Mouse (Mus musculus) liver, embryonic 16.5 days (tissue): ENCODE results near the gene Slc10a6. TPM values are rescaled to one million over a fixed set of nuclear protein-coding genes. Genes with fewer than 3 reads are reported as not detected.

Experiments
- ATAC-seq: fragments of 200-750 bp; cut with Nextera tagmentation; 2 replicates; pipeline ENCODE4 v1.8.0; 2017; ENCODE audit warnings: low read depth, mild to moderate bottlenecking, moderate number of reproducible peaks, moderate library complexity
- H3K27ac ChIP-seq: fragments of 300-500 bp; sonication (generic); 2 replicates; pipeline ENCODE4 v1.5.1; 2014; ENCODE audit warnings: mild to moderate bottlenecking, low read length
- H3K27me3 ChIP-seq: fragments of 300-500 bp; sonication (generic); 2 replicates; pipeline ENCODE4 v1.6.1; 2014; ENCODE audit warnings: low read depth, low read length, mixed read lengths; ENCODE audit not compliant: control insufficient read depth, insufficient read depth
- H3K36me3 ChIP-seq: fragments of 300-500 bp; sonication (generic); 2 replicates; pipeline ENCODE4 v1.6.1; 2014; ENCODE audit warnings: mild to moderate bottlenecking; ENCODE audit not compliant: control insufficient read depth, insufficient read depth
- H3K4me1 ChIP-seq: fragments of 300-500 bp; sonication (generic); 2 replicates; pipeline ENCODE4 v1.6.1; 2014; ENCODE audit warnings: low read depth, low read length, mixed read lengths; ENCODE audit not compliant: control insufficient read depth
- H3K4me2 ChIP-seq: fragments of 300-500 bp; sonication (generic); 2 replicates; pipeline ENCODE4 v1.6.1; 2014; ENCODE audit warnings: low read depth, low read length, mixed read lengths
- H3K4me3 ChIP-seq: fragments of 300-500 bp; sonication (generic); 2 replicates; pipeline ENCODE4 v1.5.1; 2014; ENCODE audit warnings: low read depth, mild to moderate bottlenecking, low read length
- H3K9ac ChIP-seq: fragments of 300-500 bp; sonication (generic); 2 replicates; pipeline ENCODE4 v1.6.1; 2014; ENCODE audit warnings: low read depth, low read length
- H3K9me3 ChIP-seq: fragments of 300-500 bp; sonication (generic); replicated peaks from 2 replicates; pipeline ENCODE4 v1.6.1; 2016; ENCODE audit warnings: low read length; ENCODE audit not compliant: control insufficient read depth
- WGBS: fragments of 180-500 bp; shearing (Covaris S2); extraction: QIAGEN DNeasy Blood & Tissue Kit; methylation state at CpG from one replicate; pipeline ENCODE4 v1.1.7; 2014; ENCODE audit not compliant: insufficient replicate concordance; 5-methylcytosine and 5-hydroxymethylcytosine counted together
- polyA plus RNA-seq: library from polyadenylated mRNA; unstranded; fragments of >200 nt; fragmentation: Nextera tagmentation; extraction: Ambion mirVana; gene quantifications from 2 replicates; pipeline ENCODE4 v1.2.1, GENCODE M21; 2015

Gene Slc10a6
- polyA plus RNA-seq, 1 experiment from 2014 or later = not detected

- Histone ChIP-seq H3K9ac (no peak overlapping the region), H3K9me3 (no peaks in the 10 kb centered on the region), H3K4me3 (no peak overlapping the region), H3K4me2 (no peak overlapping the region), H3K27ac (no peak overlapping the region), H3K27me3 (no peaks in the 10 kb centered on the region), H3K36me3 (no peaks in the 10 kb centered on the region), H3K4me1 (no peaks in the 10 kb centered on the region)
- no peak for ATAC-seq
- WGBS = 66% methylated on average over 7 of the region's 7 CpGs
These were observed 23.5 kb downstream of the Slc10a6 start for GRCm38 (mm10) chr5:103605707-103606106.

GRCm38 (mm10) chr5:103603115-103603893 is 25.9 kb downstream of the Slc10a6 start:
- H3K9ac ChIP-seq = no peak overlapping the region
- no peaks in the 10 kb centered on the region for H3K4me1 ChIP-seq
- no peaks in the 10 kb centered on the region for H3K27me3 ChIP-seq
- H3K9me3 ChIP-seq = no peaks in the 10 kb centered on the region
- no peak overlapping the region for H3K4me3 ChIP-seq
- no peak overlapping the region for H3K27ac ChIP-seq
- WGBS = 58% methylated on average over 11 of the region's 11 CpGs
- H3K4me2 ChIP-seq = no peak overlapping the region
- H3K36me3 ChIP-seq = no peaks in the 10 kb centered on the region
- ATAC-seq = no peak

DNA sequence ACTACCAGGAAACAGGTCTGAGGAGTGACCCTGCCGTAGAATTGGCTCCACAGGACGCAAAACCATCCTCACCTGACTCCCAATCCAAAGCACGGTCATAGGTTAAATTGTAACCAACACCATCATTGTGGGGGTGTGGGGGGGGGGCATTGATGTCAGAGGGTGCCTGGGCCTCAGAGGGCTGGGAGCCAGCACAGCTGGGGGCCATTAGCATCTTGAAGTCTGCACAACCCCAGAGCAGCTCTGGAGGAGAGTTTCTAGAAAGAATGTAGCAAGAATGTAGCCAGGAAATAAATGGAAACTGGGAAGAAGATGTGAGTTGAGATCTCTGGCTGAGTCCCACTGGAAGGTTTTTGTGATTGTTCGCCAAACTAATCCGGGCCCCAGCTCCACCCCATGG is 30.3 kb downstream of the Slc10a6 start:
- Histone ChIP-seq H3K27ac (no peak overlapping the region), H3K9me3 (no peaks in the 10 kb centered on the region), H3K27me3 (no peaks in the 10 kb centered on the region), H3K9ac (no peak overlapping the region), H3K4me3 (no peak overlapping the region), H3K4me2 (no peak overlapping the region), H3K36me3 (no peaks in the 10 kb centered on the region), H3K4me1 (no peaks in the 10 kb centered on the region)
- 64% methylated on average over 5 of the region's 5 CpGs for WGBS
- ATAC-seq = no peak

DNA sequence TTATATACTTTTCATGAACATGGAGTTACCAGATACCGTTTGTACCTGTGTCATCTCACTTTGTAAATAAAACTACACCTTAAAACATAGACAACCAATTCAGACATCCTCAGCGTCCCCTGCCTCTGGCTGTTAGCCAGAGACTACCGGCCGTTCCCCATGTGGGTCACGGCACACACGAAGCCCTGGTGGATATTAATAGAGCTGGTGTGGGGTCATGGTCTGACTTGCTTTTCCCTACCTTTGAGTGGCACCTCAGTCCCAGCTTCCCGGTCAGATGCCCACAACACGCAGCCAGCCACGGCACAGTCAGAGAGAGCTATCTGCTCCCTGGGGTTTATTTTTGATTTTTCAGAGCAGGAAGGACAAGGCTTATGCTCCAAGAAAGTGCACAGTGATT is 30.9 kb downstream of the Slc10a6 start:
- H3K9ac ChIP-seq = no peak overlapping the region
- 71% methylated on average over 9 of the region's 9 CpGs for WGBS
- H3K9me3 ChIP-seq = no peaks in the 10 kb centered on the region
- no peak for ATAC-seq
- H3K36me3 ChIP-seq = no peaks in the 10 kb centered on the region
- no peaks in the 10 kb centered on the region for H3K27me3 ChIP-seq
- no peak overlapping the region for H3K27ac ChIP-seq
- no peaks in the 10 kb centered on the region for H3K4me1 ChIP-seq
- no peak overlapping the region for H3K4me2 ChIP-seq
- H3K4me3 ChIP-seq = no peak overlapping the region

DNA sequence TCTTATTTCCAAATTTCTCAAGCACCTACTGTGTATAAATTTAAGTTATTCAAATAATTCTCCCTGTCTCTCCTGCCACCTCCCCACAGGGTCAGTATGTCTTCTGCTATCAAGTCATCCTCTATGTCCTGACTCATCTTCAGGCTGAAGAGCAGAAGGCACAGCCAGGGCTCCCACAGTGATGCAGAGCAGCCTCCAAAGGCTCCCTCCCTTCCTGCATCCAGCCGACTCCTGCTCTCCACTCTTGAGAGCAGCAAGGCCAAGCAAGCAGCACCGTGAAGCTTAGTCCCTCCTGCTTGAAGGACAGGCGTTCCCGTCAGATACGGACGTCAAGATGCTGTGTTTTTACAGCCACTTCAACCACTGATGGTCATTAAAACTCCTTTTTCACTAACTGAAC is 31.6 kb downstream of the Slc10a6 start:
- Histone ChIP-seq H3K9ac (no peak overlapping the region), H3K36me3 (no peaks in the 10 kb centered on the region), H3K4me2 (no peak overlapping the region), H3K4me3 (no peak overlapping the region), H3K27me3 (no peaks in the 10 kb centered on the region), H3K4me1 (no peaks in the 10 kb centered on the region), H3K9me3 (no peaks in the 10 kb centered on the region), H3K27ac (no peak overlapping the region)
- ATAC-seq = no peak
- WGBS = 65% methylated on average over 6 of the region's 6 CpGs

GRCm38 (mm10) chr5:103596467-103597146 is 32.6 kb downstream of the Slc10a6 start:
- 67% methylated on average over 14 of the region's 14 CpGs for WGBS
- Histone ChIP-seq H3K4me2 (no peak overlapping the region), H3K36me3 (no peaks in the 10 kb centered on the region), H3K27me3 (no peaks in the 10 kb centered on the region), H3K9ac (no peak overlapping the region), H3K9me3 (no peaks in the 10 kb centered on the region), H3K27ac (no peak overlapping the region), H3K4me3 (no peak overlapping the region), H3K4me1 (no peaks in the 10 kb centered on the region)
- no peak for ATAC-seq

- no peak for ATAC-seq
- Histone ChIP-seq H3K4me3 (no peak overlapping the region), H3K36me3 (no peaks in the 10 kb centered on the region), H3K27me3 (no peaks in the 10 kb centered on the region), H3K9ac (no peak overlapping the region), H3K4me1 (no peaks in the 10 kb centered on the region), H3K27ac (no peak overlapping the region), H3K9me3 (no peaks in the 10 kb centered on the region), H3K4me2 (no peak overlapping the region)
- 34% methylated on average over 13 of the region's 13 CpGs for WGBS
These were observed 33.6 kb downstream of the Slc10a6 start for GRCm38 (mm10) chr5:103595394-103596226.

DNA sequence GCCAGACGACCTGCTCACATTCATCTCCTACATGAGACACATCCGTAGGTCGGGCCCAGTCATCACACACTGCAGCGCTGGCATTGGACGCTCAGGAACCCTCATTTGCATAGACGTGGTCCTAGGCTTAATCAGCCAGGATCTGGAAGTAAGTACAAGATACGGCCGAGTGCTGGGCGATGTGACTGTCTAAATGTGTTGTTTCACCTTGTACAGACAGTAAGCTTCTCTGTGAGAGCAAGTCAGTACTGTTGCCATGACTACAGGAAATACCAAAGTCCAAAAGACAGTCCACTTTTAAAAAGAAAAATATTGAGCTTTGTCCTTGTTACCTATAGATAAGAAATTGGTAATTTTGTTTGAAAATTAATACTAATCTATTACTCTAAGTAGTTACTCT is 35.6 kb downstream of the Slc10a6 start:
- Histone ChIP-seq H3K4me3 (no peak overlapping the region), H3K4me2 (no peak overlapping the region), H3K4me1 (no peaks in the 10 kb centered on the region), H3K36me3 (no peaks in the 10 kb centered on the region), H3K27me3 (no peaks in the 10 kb centered on the region), H3K27ac (no peak overlapping the region), H3K9ac (no peak overlapping the region), H3K9me3 (no peaks in the 10 kb centered on the region)
- ATAC-seq = no peak
- 62% methylated on average over 9 of the region's 9 CpGs for whole genome bisulfite sequencing

DNA sequence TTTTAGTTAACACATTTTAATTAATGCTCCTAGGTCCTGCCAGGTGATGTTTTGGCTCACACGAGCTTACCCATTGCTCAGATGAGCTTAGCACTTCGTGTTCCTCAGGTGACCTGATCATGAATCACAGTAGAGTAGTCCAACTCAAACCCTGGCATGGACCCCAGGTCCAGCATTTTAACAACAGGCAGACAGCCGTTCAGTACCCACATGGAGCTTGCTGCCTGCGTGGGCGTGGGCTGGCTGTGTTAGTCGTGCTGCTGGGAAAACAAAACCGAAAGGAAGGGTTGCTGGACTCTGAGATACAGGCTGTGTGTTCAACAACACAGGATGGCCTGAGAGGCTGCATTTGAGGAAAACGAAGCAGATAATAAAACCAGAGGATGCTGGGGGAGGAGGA is 36.5 kb downstream of the Slc10a6 start:
- no peaks in the 10 kb centered on the region for H3K36me3 ChIP-seq
- no peaks in the 10 kb centered on the region for H3K9me3 ChIP-seq
- H3K9ac ChIP-seq = no peak overlapping the region
- no peak overlapping the region for H3K27ac ChIP-seq
- no peak overlapping the region for H3K4me2 ChIP-seq
- no peak overlapping the region for H3K4me3 ChIP-seq
- WGBS = 46% methylated on average over 8 of the region's 8 CpGs
- no peaks in the 10 kb centered on the region for H3K27me3 ChIP-seq
- H3K4me1 ChIP-seq = no peaks in the 10 kb centered on the region
- no peak for ATAC-seq
